Mouse (Mus musculus) neural tube, embryonic 12.5 days (tissue): ENCODE measurements around the gene Psmd2. TPM values are rescaled to one million over a fixed set of nuclear protein-coding genes. Genes with fewer than 3 reads are reported as not detected.
"Not testable (repeated sequence)": the region's sequence is repeated elsewhere in the genome, so short reads cannot be mapped to it uniquely, and the experiment has no call there.

Source experiments
- ATAC-seq: fragments of 200-750 bp; cut with Nextera tagmentation; 2 replicates; pipeline ENCODE4 v1.8.0; 2017; ENCODE audit warnings: low read depth, mild to moderate bottlenecking, moderate TSS enrichment, moderate library complexity; ENCODE audit not compliant: low FRiP score
- H3K27ac ChIP-seq: fragments of 300-500 bp; sonication (generic); 2 replicates; pipeline ENCODE4 v1.5.1; 2016
- H3K27me3 ChIP-seq: fragments of 300-500 bp; sonication (generic); replicated peaks from 2 replicates; pipeline ENCODE4 v1.6.1; 2016; ENCODE audit warnings: mild to moderate bottlenecking
- H3K36me3 ChIP-seq: fragments of 300-500 bp; sonication (generic); 2 replicates; pipeline ENCODE4 v1.6.1; 2016; ENCODE audit warnings: mild to moderate bottlenecking
- H3K4me1 ChIP-seq: fragments of 300-500 bp; sonication (generic); 2 replicates; pipeline ENCODE4 v1.6.1; 2016
- H3K4me2 ChIP-seq: fragments of 300-500 bp; sonication (generic); replicated peaks from 2 replicates; pipeline ENCODE4 v1.6.1; 2016; ENCODE audit warnings: mild to moderate bottlenecking
- H3K4me3 ChIP-seq: fragments of 300-500 bp; sonication (generic); 2 replicates; pipeline ENCODE4 v1.5.1; 2016
- H3K9ac ChIP-seq: fragments of 300-500 bp; sonication (generic); 2 replicates; pipeline ENCODE4 v1.6.1; 2016; ENCODE audit warnings: mild to moderate bottlenecking
- H3K9me3 ChIP-seq: fragments of 300-500 bp; sonication (generic); 2 replicates; pipeline ENCODE4 v1.6.1; 2016; ENCODE audit warnings: mild to moderate bottlenecking
- WGBS: fragments of 180-500 bp; shearing (Covaris S2); methylation state at CpG from one replicate; pipeline ENCODE4 v1.1.7; 2016; 5-methylcytosine and 5-hydroxymethylcytosine counted together
- polyA plus RNA-seq: library from polyadenylated mRNA; unstranded; fragments of >200 nt; fragmentation: Nextera tagmentation; extraction: Ambion mirVana; gene quantifications from 2 replicates; pipeline ENCODE4 v1.2.1, GENCODE M21; 2016

Psmd2 gene
- polyA plus RNA-seq, 1 experiment from 2014 or later: 412 TPM

- Histone ChIP-seq H3K9me3 (no peaks in the 10 kb centered on the region), H3K27me3 (no peaks in the 10 kb centered on the region; the same call in 1 of the 2 replicates), H3K4me1 (peaks cover 31% of the 10 kb centered on the region), H3K4me2 (no peak overlapping the region), H3K27ac (no peak overlapping the region), H3K9ac (no peak overlapping the region), H3K4me3 (no peak overlapping the region), H3K36me3 (no peaks in the 10 kb centered on the region)
- ATAC-seq: no peak
- 69% methylated on average over 2 of the region's 2 CpGs for WGBS
Measured at GRCm38 (mm10) chr16:20623211-20623610, 28.2 kb upstream of the Psmd2 start.

GRCm38 (mm10) chr16:20628871-20629391, 22.5 kb upstream of the Psmd2 start:
- no peak overlapping the region for H3K27ac ChIP-seq
- ATAC-seq: no peak
- 49% methylated on average over 11 of the region's 11 CpGs for WGBS
- no peaks in the 10 kb centered on the region for H3K9me3 ChIP-seq
- H3K4me2 ChIP-seq: peak overlapping the region; percentile 96; the same call in 1 of the 2 replicates
- H3K27me3 ChIP-seq: no peaks in the 10 kb centered on the region
- H3K9ac ChIP-seq: no peak overlapping the region
- no peak overlapping the region for H3K4me3 ChIP-seq
- no peaks in the 10 kb centered on the region for H3K36me3 ChIP-seq
- 0 out of 2 replicates have a peak, but pooled peaks cover 2% of the 10 kb centered on the region for H3K4me1 ChIP-seq

- Histone ChIP-seq H3K9ac (peak within 1 kb of the TSS; percentile 80), H3K36me3 (no peaks in the 10 kb centered on the region), H3K27me3 (no peaks in the 10 kb centered on the region), H3K4me2 (peak within 1 kb of the TSS; percentile 96), H3K9me3 (no peaks in the 10 kb centered on the region), H3K4me1 (0 out of 2 replicates have a peak, but pooled peaks cover 2% of the 10 kb centered on the region), H3K27ac (no peak within 1 kb of the TSS), H3K4me3 (peak within 1 kb of the TSS; percentile 54)
- ATAC-seq: peak; percentile 70
- 8% methylated on average over 51 of the region's 54 CpGs for WGBS
Measured at GRCm38 (mm10) chr16:20629731-20630634, 21.5 kb upstream of the Psmd2 start, which contains the start of gene Ece2. Gene Ece2 (plus strand): TSS chr16:20629828.

- Histone ChIP-seq H3K27me3 (no peaks in the 10 kb centered on the region), H3K27ac (no peak overlapping the region), H3K9ac (no peak overlapping the region), H3K4me3 (no peak overlapping the region), H3K4me2 (no peak overlapping the region), H3K9me3 (no peaks in the 10 kb centered on the region), H3K36me3 (no peaks in the 10 kb centered on the region), H3K4me1 (no peaks in the 10 kb centered on the region)
- ATAC-seq: no peak
- 82% methylated on average over 8 of the region's 8 CpGs for WGBS
Measured at GRCm38 (mm10) chr16:20637410-20637809, 14.0 kb upstream of the Psmd2 start.

GRCm38 (mm10) chr16:20638367-20638766, 13.1 kb upstream of the Psmd2 start:
- Histone ChIP-seq H3K27me3 (no peaks in the 10 kb centered on the region), H3K4me3 (no peak overlapping the region), H3K4me1 (no peaks in the 10 kb centered on the region), H3K9ac (no peak overlapping the region), H3K36me3 (no peaks in the 10 kb centered on the region), H3K9me3 (no peaks in the 10 kb centered on the region), H3K4me2 (no peak overlapping the region), H3K27ac (no peak overlapping the region)
- WGBS: 83% methylated on average over 8 of the region's 8 CpGs
- no peak for ATAC-seq

- Histone ChIP-seq H3K9me3 (no peaks in the 10 kb centered on the region), H3K9ac (no peak overlapping the region), H3K36me3 (no peaks in the 10 kb centered on the region), H3K27ac (no peak overlapping the region), H3K27me3 (no peaks in the 10 kb centered on the region), H3K4me3 (no peak overlapping the region), H3K4me1 (no peaks in the 10 kb centered on the region), H3K4me2 (no peak overlapping the region)
- WGBS: 3% methylated on average over 8 of the region's 8 CpGs
- peak; percentile 48; the same call in 1 of the 2 replicates for ATAC-seq
Measured at GRCm38 (mm10) chr16:20642161-20642560, 9.3 kb upstream of the Psmd2 start.

GRCm38 (mm10) chr16:20643911-20644310, 7.5 kb upstream of the Psmd2 start:
- H3K27me3 ChIP-seq: no peaks in the 10 kb centered on the region
- H3K4me2 ChIP-seq: no peak overlapping the region
- ATAC-seq: no peak
- no peaks in the 10 kb centered on the region for H3K36me3 ChIP-seq
- no peak overlapping the region for H3K9ac ChIP-seq
- no peaks in the 10 kb centered on the region for H3K4me1 ChIP-seq
- no peak overlapping the region for H3K4me3 ChIP-seq
- WGBS: 93% methylated on average over 7 of the region's 7 CpGs
- no peaks in the 10 kb centered on the region for H3K9me3 ChIP-seq
- no peak overlapping the region for H3K27ac ChIP-seq

GRCm38 (mm10) chr16:20651947-20652310, 477 bp downstream of the Psmd2 start:
- Histone ChIP-seq H3K9ac (peak overlapping the region; percentile 87), H3K27me3 (no peaks in the 10 kb centered on the region), H3K4me2 (peak overlapping the region; percentile 91), H3K4me1 (peaks cover 16% of the 10 kb centered on the region), H3K27ac (no peak overlapping the region), H3K36me3 (peaks cover 26% of the 10 kb centered on the region), H3K4me3 (peak overlapping the region; percentile 71), H3K9me3 (no peaks in the 10 kb centered on the region)
- no peak for ATAC-seq
- 11% methylated on average over 12 of the region's 12 CpGs for WGBS

- no peak overlapping the region for H3K27ac ChIP-seq
- H3K27me3 ChIP-seq: no peaks in the 10 kb centered on the region
- H3K4me1 ChIP-seq: peaks cover 16% of the 10 kb centered on the region
- no peak overlapping the region for H3K4me3 ChIP-seq
- H3K36me3 ChIP-seq: peaks cover 40% of the 10 kb centered on the region
- no peak for ATAC-seq
- H3K4me2 ChIP-seq: peak overlapping the region; percentile 91; the same call in 1 of the 2 replicates
- H3K9me3 ChIP-seq: no peaks in the 10 kb centered on the region
- H3K9ac ChIP-seq: no peak overlapping the region
- WGBS: 51% methylated on average over 2 of the region's 2 CpGs
Measured at GRCm38 (mm10) chr16:20653315-20653714, 1.9 kb downstream of the Psmd2 start.

- peaks cover 82% of the 10 kb centered on the region for H3K36me3 ChIP-seq
- no peak overlapping the region for H3K4me3 ChIP-seq
- no peak for ATAC-seq
Measured at GRCm38 (mm10) chr16:20657661-20658060, 6.2 kb downstream of the Psmd2 start.

GRCm38 (mm10) chr16:20668013-20668412, 16.6 kb downstream of the Psmd2 start, which contains the start of gene Eif4g1:
Gene Eif4g1 (plus strand): TSS chr16:20668313.
- 97% methylated on average over 5 of the region's 6 CpGs for WGBS
- peaks cover 16% of the 10 kb centered on the region for H3K36me3 ChIP-seq
- H3K27ac ChIP-seq, H3K27me3 ChIP-seq, H3K9me3 ChIP-seq, H3K4me1 ChIP-seq, H3K4me2 ChIP-seq, H3K4me3 ChIP-seq, H3K9ac ChIP-seq, ATAC-seq: not testable (repeated sequence)

More at GRCm38 (mm10) chr16:20657661-20658060, 6.2 kb downstream of the Psmd2 start:
- 91% methylated on average over 4 of the region's 4 CpGs for WGBS
- no peak overlapping the region for H3K27ac ChIP-seq
- H3K9me3 ChIP-seq: no peaks in the 10 kb centered on the region
- no peak overlapping the region for H3K9ac ChIP-seq
- no peak overlapping the region for H3K4me2 ChIP-seq
- no peaks in the 10 kb centered on the region for H3K27me3 ChIP-seq
- H3K4me1 ChIP-seq: peaks cover 6% of the 10 kb centered on the region

GRCm38 (mm10) chr16:20670291-20670690, 18.8 kb downstream of the Psmd2 start:
- no peak overlapping the region for H3K27ac ChIP-seq
- 92% methylated on average over 3 of the region's 3 CpGs for WGBS
- H3K36me3 ChIP-seq: peaks cover 2% of the 10 kb centered on the region
- no peaks in the 10 kb centered on the region for H3K9me3 ChIP-seq
- H3K9ac ChIP-seq: no peak overlapping the region
- H3K4me1 ChIP-seq: peaks cover 15% of the 10 kb centered on the region
- no peak overlapping the region for H3K4me2 ChIP-seq
- no peak overlapping the region for H3K4me3 ChIP-seq
- no peak for ATAC-seq
- H3K27me3 ChIP-seq: no peaks in the 10 kb centered on the region
